Mouse (Mus musculus): ENCODE measurements around the gene Gm21731. TPM values are rescaled to one million over a fixed set of nuclear protein-coding genes. Genes with fewer than 3 reads are reported as not detected.
"Not testable (repeated sequence)": the region's sequence is repeated elsewhere in the genome, so short reads cannot be mapped to it uniquely, and the experiment has no call there.

Gm21731 gene
- total RNA-seq (2015; ENCODE audit: low replicate concordance) (not detected in 2 replicates), total RNA-seq (2017; ENCODE audit: low replicate concordance) (not detected in 2 replicates)

GRCm38 (mm10) chr13:120238811-120239210 lies at the start of gene Gm21731:
Gene Gm21731, plus strand, starts transcription at chr13:120239111.
- not testable (repeated sequence) for ATAC-seq (replicated peaks; ENCODE audit: low FRiP score, poor library complexity, severe bottlenecking)

- ATAC-seq (replicated peaks; ENCODE audit: low FRiP score, poor library complexity, severe bottlenecking): not testable (repeated sequence)
These were observed 42.6 kb upstream of the Gm21731 start for GRCm38 (mm10) chr13:120196189-120196821.

- ATAC-seq (replicated peaks; ENCODE audit: low FRiP score, poor library complexity, severe bottlenecking): not testable (repeated sequence)
These were observed 23.1 kb upstream of the Gm21731 start, which contains the start of gene Gm21762 for GRCm38 (mm10) chr13:120215847-120216246. Gene Gm21762, minus strand, starts transcription at chr13:120215947.

GRCm38 (mm10) chr13:120220922-120221321 lies 18.0 kb upstream of the Gm21731 start:
- not testable (repeated sequence) for ATAC-seq (replicated peaks; ENCODE audit: low FRiP score, poor library complexity, severe bottlenecking)

- not testable (repeated sequence) for ATAC-seq (replicated peaks; ENCODE audit: low FRiP score, poor library complexity, severe bottlenecking)
These were observed 15.8 kb upstream of the Gm21731 start for GRCm38 (mm10) chr13:120223012-120223659.

GRCm38 (mm10) chr13:120231798-120232197 lies 7.1 kb upstream of the Gm21731 start:
- not testable (repeated sequence) for ATAC-seq (replicated peaks; ENCODE audit: low FRiP score, poor library complexity, severe bottlenecking)

- ATAC-seq (replicated peaks; ENCODE audit: low FRiP score, poor library complexity, severe bottlenecking): not testable (repeated sequence)
These were observed 6.4 kb upstream of the Gm21731 start for GRCm38 (mm10) chr13:120232447-120233049.

- not testable (repeated sequence) for ATAC-seq (replicated peaks; ENCODE audit: low FRiP score, poor library complexity, severe bottlenecking)
These were observed 12.5 kb downstream of the Gm21731 start for GRCm38 (mm10) chr13:120251208-120251924.

GRCm38 (mm10) chr13:120258817-120259658 lies 20.1 kb downstream of the Gm21731 start:
- ATAC-seq (replicated peaks; ENCODE audit: low FRiP score, poor library complexity, severe bottlenecking): not testable (repeated sequence)

- not testable (repeated sequence) for ATAC-seq (replicated peaks; ENCODE audit: low FRiP score, poor library complexity, severe bottlenecking)
These were observed 20.8 kb downstream of the Gm21731 start for GRCm38 (mm10) chr13:120259718-120260117.

- ATAC-seq (replicated peaks; ENCODE audit: low FRiP score, poor library complexity, severe bottlenecking): not testable (repeated sequence)
These were observed 24.0 kb downstream of the Gm21731 start, which contains the start of gene AF067061 for GRCm38 (mm10) chr13:120262870-120263269. Gene AF067061, plus strand, starts transcription at chr13:120263114.

GRCm38 (mm10) chr13:120277837-120278236 lies 38.9 kb downstream of the Gm21731 start:
- ATAC-seq (replicated peaks; ENCODE audit: low FRiP score, poor library complexity, severe bottlenecking): not testable (repeated sequence)

- no peak for ATAC-seq (replicated peaks; ENCODE audit: low FRiP score, poor library complexity, severe bottlenecking)
These were observed 39.9 kb downstream of the Gm21731 start for GRCm38 (mm10) chr13:120278784-120279183.

Other genes with a start within 250 kb of the Gm21731 start
- not detected in 2 replicates for gene Gm36079, start 212.1 kb upstream of the Gm21731 start, total RNA-seq (2015; ENCODE audit: low replicate concordance)
- gene Gm36079, start 212.1 kb upstream of the Gm21731 start, total RNA-seq (2017; ENCODE audit: low replicate concordance): not detected in 2 replicates
- gene Gm21188, start 186.9 kb upstream of the Gm21731 start, total RNA-seq (2015; ENCODE audit: low replicate concordance): 42.4 and 52.3 TPM in 2 replicates
- gene Gm21188, start 186.9 kb upstream of the Gm21731 start, total RNA-seq (2017; ENCODE audit: low replicate concordance): 12.4 and 14.4 TPM in 2 replicates
- not detected in 2 replicates for gene Gm20767, start 98.9 kb upstream of the Gm21731 start, total RNA-seq (2015; ENCODE audit: low replicate concordance)
- not detected in 2 replicates for gene Gm20767, start 98.9 kb upstream of the Gm21731 start, total RNA-seq (2017; ENCODE audit: low replicate concordance)
- gene Gm21818, start 66.7 kb upstream of the Gm21731 start, total RNA-seq (2015; ENCODE audit: low replicate concordance): not detected in 2 replicates
- not detected in 2 replicates for gene Gm21818, start 66.7 kb upstream of the Gm21731 start, total RNA-seq (2017; ENCODE audit: low replicate concordance)
- gene Gm21762, start 23.2 kb upstream of the Gm21731 start, total RNA-seq (2015; ENCODE audit: low replicate concordance): 3.8 TPM in 1 of 2 replicates, not detected in the other
- gene Gm21762, start 23.2 kb upstream of the Gm21731 start, total RNA-seq (2017; ENCODE audit: low replicate concordance): not detected in 2 replicates
- not detected in 2 replicates for gene AF067061, start 24.0 kb downstream of the Gm21731 start, total RNA-seq (2015; ENCODE audit: low replicate concordance)
- not detected in 2 replicates for gene AF067061, start 24.0 kb downstream of the Gm21731 start, total RNA-seq (2017; ENCODE audit: low replicate concordance)
- 1.0 and 1.2 TPM in 2 replicates for gene BC147527, start 61.3 kb downstream of the Gm21731 start, total RNA-seq (2015; ENCODE audit: low replicate concordance)
- 0.84 and 2.0 TPM in 2 replicates for gene BC147527, start 61.3 kb downstream of the Gm21731 start, total RNA-seq (2017; ENCODE audit: low replicate concordance)
- not detected in 2 replicates for gene Tcstv3, start 77.8 kb downstream of the Gm21731 start, total RNA-seq (2015; ENCODE audit: low replicate concordance)
- gene Tcstv3, start 77.8 kb downstream of the Gm21731 start, total RNA-seq (2017; ENCODE audit: low replicate concordance): not detected in 2 replicates